Mouse (Mus musculus) C2C12 (cell line): ENCODE measurements around the gene Ubxn11.

Experiments
- CEBPB ChIP-seq: IDR thresholded peaks from one replicate; pipeline ENCODE4 v1.6.1; 2011; ENCODE audit warnings: low read depth, mild to moderate bottlenecking, control low read depth, moderate library complexity
- CTCF ChIP-seq: IDR thresholded peaks from one replicate; pipeline ENCODE4 v1.5.1; 2011; ENCODE audit not compliant: control insufficient read depth, insufficient read depth, insufficient read length
- MAX ChIP-seq: IDR thresholded peaks from one replicate; pipeline ENCODE4 v1.6.1; 2011; ENCODE audit warnings: mild to moderate bottlenecking, control low read depth
- MYOD1 ChIP-seq: IDR thresholded peaks from one replicate; pipeline ENCODE4 v1.6.1; 2011; ENCODE audit warnings: low read depth; ENCODE audit not compliant: control insufficient read depth, insufficient read length
- MYOG ChIP-seq: IDR thresholded peaks from one replicate; pipeline ENCODE4 v1.6.1; 2011; ENCODE audit not compliant: control insufficient read depth, insufficient read length; ENCODE audit errors: extremely low read depth
- USF1 ChIP-seq: IDR thresholded peaks from one replicate; pipeline ENCODE4 v1.6.1; 2011; ENCODE audit warnings: low read depth, mild to moderate bottlenecking, control low read depth, moderate library complexity

DNA sequence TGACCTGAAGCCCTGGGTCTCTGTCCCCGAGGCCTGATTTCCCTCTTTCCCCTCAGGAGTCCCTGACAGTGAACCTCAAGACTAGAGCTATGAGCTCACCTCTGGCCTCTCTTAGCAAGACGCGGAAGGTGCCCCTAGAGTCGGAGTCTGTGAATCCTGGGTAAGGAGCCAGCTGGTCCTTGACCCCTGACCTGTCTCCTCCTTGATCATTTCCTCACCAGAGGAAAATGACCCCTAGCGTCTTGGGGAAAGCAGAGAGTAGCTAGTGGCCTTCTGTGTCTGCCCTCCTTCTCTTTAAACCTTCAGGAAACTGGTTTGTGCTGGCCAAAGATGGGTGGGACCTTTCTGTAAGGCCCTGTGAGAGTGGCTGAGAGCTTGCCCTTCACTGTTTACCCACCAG is 5.8 kb downstream of the Ubxn11 start:
- no peak for TF ChIP-seq CTCF
- no peak for TF ChIP-seq USF1
- no peak for TF ChIP-seq MAX
- no peak for TF ChIP-seq CEBPB
- no peak for TF ChIP-seq MYOG
- TF ChIP-seq MYOD1 = no peak
